Mouse (Mus musculus): ENCODE measurements around the gene Gm21750. TPM values are rescaled to one million over a fixed set of nuclear protein-coding genes. Genes with fewer than 3 reads are reported as not detected.

The Gm21750 gene
- polyA plus RNA-seq, 1 experiment from 2014 or later: not detected

DNA sequence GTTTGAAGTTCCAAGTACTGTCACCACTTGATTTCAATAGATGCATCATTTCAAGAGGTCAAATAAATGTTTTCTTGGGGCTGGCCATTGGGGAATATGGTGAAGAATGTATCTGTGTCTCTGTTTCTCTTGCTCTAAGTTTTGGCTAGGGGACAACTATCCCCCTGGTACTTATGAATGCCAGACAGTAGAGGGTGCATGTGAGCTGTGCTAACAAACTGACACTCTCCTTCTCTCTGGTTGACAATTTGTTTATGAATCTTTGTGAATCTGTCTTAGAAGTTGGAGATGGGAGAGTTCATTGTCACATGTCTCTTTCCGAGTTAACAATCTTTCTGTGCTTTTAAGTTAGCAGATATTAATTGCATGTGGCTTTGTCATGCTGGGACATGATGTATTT, 39.2 kb downstream of the Gm21750 start:
- no peak overlapping the region for H3K9ac ChIP-seq
- no peaks in the 10 kb centered on the region for H3K9me3 ChIP-seq
- H3K4me1 ChIP-seq (replicated peaks): no peaks in the 10 kb centered on the region
- H3K36me3 ChIP-seq: no peaks in the 10 kb centered on the region
- ATAC-seq: no peak
- no peak overlapping the region for H3K27ac ChIP-seq
- WGBS: 34% methylated on average over 1 of the region's 1 CpGs
- no peak overlapping the region for H3K4me3 ChIP-seq (replicated peaks)
- no peak overlapping the region for H3K4me2 ChIP-seq (replicated peaks)
- H3K27me3 ChIP-seq (replicated peaks): no peaks in the 10 kb centered on the region

DNA sequence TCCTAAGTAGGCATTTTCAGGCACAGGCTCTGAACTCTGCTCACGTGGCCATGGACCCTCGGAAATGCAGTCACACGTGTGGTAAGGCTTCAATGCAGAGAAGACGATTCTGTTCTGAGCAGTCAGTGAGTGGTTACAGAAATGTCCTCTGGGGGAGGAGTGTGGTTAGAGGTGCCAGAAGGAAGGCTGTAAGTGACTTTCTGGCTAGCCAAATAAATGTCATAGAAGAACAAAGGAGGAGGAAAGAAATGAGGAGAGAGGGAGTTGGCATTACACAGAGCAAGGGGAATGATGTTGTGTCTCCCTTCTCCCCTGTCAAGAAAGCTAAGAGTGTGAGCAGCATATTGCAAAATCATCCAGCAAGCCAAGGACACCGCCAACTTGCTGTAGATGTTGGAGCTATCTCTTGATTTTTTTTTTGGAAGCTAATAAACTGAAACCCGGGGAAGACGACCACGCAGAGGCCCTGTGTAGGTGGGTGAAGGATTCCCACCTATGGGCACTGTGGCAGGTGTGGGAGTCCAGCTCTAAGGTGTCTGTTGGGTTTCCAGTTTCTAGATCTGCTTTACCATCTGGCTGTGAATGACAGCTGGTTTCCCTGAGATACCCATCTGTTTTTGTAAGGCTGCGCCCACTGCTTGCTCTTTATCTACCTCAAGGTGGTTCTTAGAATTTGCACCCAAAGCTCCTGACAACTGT, 48.5 kb downstream of the Gm21750 start:
- Histone ChIP-seq H3K36me3 (no peaks in the 10 kb centered on the region), H3K27ac (no peak overlapping the region), H3K9ac (no peak overlapping the region), H3K27me3 (replicated peaks) (no peaks in the 10 kb centered on the region), H3K4me1 (replicated peaks) (no peaks in the 10 kb centered on the region), H3K9me3 (0 out of 2 replicates have a peak, but pooled peaks cover 3% of the 10 kb centered on the region), H3K4me3 (replicated peaks) (no peak overlapping the region), H3K4me2 (replicated peaks) (no peak overlapping the region)
- 89% methylated on average over 9 of the region's 9 CpGs for WGBS
- ATAC-seq: no peak

Other genes starting within 250 kb of the Gm21750 start
- 65.9 and 67.6 TPM in 2 replicates for gene Med4, start 151.2 kb upstream of the Gm21750 start, polyA plus RNA-seq (2015; fragmentation: Nextera tagmentation; extraction: Ambion mirVana)
- gene Sucla2, start 135.9 kb upstream of the Gm21750 start, polyA plus RNA-seq (2015; fragmentation: Nextera tagmentation; extraction: Ambion mirVana): 117 and 132 TPM in 2 replicates
- 6.3 and 6.7 TPM in 2 replicates for gene Nudt15, start 113.0 kb upstream of the Gm21750 start, polyA plus RNA-seq (2015; fragmentation: Nextera tagmentation; extraction: Ambion mirVana)